Comparison of ENCODE assay signal across 9 mouse cellular contexts in genomic region chr7:75107441-75107840, GRCm38 (mm10).
DNase-seq lines count a peak whose midpoint lies in the region; ATAC-seq and TF ChIP-seq lines count a peak whose summit lies in the region.
"Had no signal": no experiment of that assay in that cellular context is flagged by ENCODE, and none has a peak within 500 bp of the region (broad histone marks: within the 10 kb centered on the region; RNA-seq: fewer than 3 reads in every experiment).

No protein-coding gene starts in this region.

- no peak overlapping the region for H3K4me2 ChIP-seq in forebrain, embryonic 13.5 days
- no peak overlapping the region for H3K4me2 ChIP-seq in liver, embryonic 12.5 days
- no peak overlapping the region for H3K4me2 ChIP-seq in embryonic facial prominence, embryonic 11.5 days (ENCODE audit: low read depth, low read length)
- no peak overlapping the region for H3K4me2 ChIP-seq in liver, postnatal 0 days (ENCODE audit: low read depth, low read length)

- H3K4me1 ChIP-seq in forebrain, embryonic 10.5 days: no peaks in the 10 kb centered on the region
- H3K4me1 ChIP-seq in forebrain, embryonic 13.5 days: no peaks in the 10 kb centered on the region
- H3K4me1 ChIP-seq in liver, embryonic 12.5 days: no peaks in the 10 kb centered on the region
- no peaks in the 10 kb centered on the region for H3K4me1 ChIP-seq in embryonic facial prominence, embryonic 11.5 days (ENCODE audit: control insufficient read depth, insufficient read depth, low read length)
- no peaks in the 10 kb centered on the region for H3K4me1 ChIP-seq in liver, postnatal 0 days (ENCODE audit: insufficient read depth)

- H3K27me3 ChIP-seq in forebrain, embryonic 10.5 days (ENCODE audit: poor library complexity, severe bottlenecking): no peaks in the 10 kb centered on the region
- no peaks in the 10 kb centered on the region for H3K27me3 ChIP-seq in forebrain, embryonic 13.5 days
- no peaks in the 10 kb centered on the region; the same call in 1 of the 2 replicates for H3K27me3 ChIP-seq in liver, embryonic 12.5 days (replicated peaks)
- H3K27me3 ChIP-seq in embryonic facial prominence, embryonic 11.5 days (ENCODE audit: control insufficient read depth, insufficient read depth, low read length): no peaks in the 10 kb centered on the region
- H3K27me3 ChIP-seq in liver, postnatal 0 days (ENCODE audit: insufficient read depth, low read length): no peaks in the 10 kb centered on the region

- H3K9me3 ChIP-seq in forebrain, embryonic 10.5 days: no peaks in the 10 kb centered on the region
- H3K9me3 ChIP-seq in forebrain, embryonic 13.5 days (replicated peaks): no peaks in the 10 kb centered on the region
- no peaks in the 10 kb centered on the region for H3K9me3 ChIP-seq in liver, embryonic 12.5 days (replicated peaks)
- no peaks in the 10 kb centered on the region for H3K9me3 ChIP-seq in embryonic facial prominence, embryonic 11.5 days (replicated peaks; ENCODE audit: control insufficient read depth, low read length)
- no peaks in the 10 kb centered on the region for H3K9me3 ChIP-seq in liver, postnatal 0 days (ENCODE audit: low read length)

- H3K27ac ChIP-seq in forebrain, embryonic 10.5 days: no peak overlapping the region
- H3K27ac ChIP-seq in forebrain, embryonic 13.5 days: no peak overlapping the region
- H3K27ac ChIP-seq in liver, embryonic 12.5 days: no peak overlapping the region
- no peak overlapping the region for H3K27ac ChIP-seq in embryonic facial prominence, embryonic 11.5 days (replicated peaks; ENCODE audit: low read depth, low read length)
- no peak overlapping the region for H3K27ac ChIP-seq in liver, postnatal 0 days (ENCODE audit: low read depth)

- H3K9ac ChIP-seq in forebrain, embryonic 13.5 days: no peak overlapping the region
- H3K9ac ChIP-seq in liver, embryonic 12.5 days: no peak overlapping the region
- H3K9ac ChIP-seq in embryonic facial prominence, embryonic 11.5 days (replicated peaks; ENCODE audit: low read length): no peak overlapping the region
- H3K9ac ChIP-seq in liver, postnatal 0 days (replicated peaks): no peak overlapping the region

- ATAC-seq in forebrain, embryonic 13.5 days: no peak
- ATAC-seq in liver, embryonic 12.5 days: no peak
- ATAC-seq in embryonic facial prominence, embryonic 11.5 days (replicated peaks; ENCODE audit: insufficient number of reproducible peaks, low FRiP score, low TSS enrichment, low read depth): no peak
- ATAC-seq in liver, postnatal 0 days: no peak

- peak; percentile 27 for DNase-seq in forebrain, embryonic 10.5 days (ENCODE audit: extremely low spot score, low spot score)
- DNase-seq in liver: peak; percentile 20
- peak; percentile 30 for DNase-seq in Muller cell, postnatal 12 days (ENCODE audit: inconsistent ontology term)
- peak; percentile 67 for DNase-seq in embryonic facial prominence, embryonic 11.5 days (ENCODE audit: low spot score)
- peak; percentile 19 for DNase-seq in liver, postnatal 0 days
- no peak for DNase-seq in spleen, postnatal 14 days (ENCODE audit: low spot score in 2 of 2)

- TF ChIP-seq EP300 in liver, postnatal 0 days (IDR thresholded peaks at IDR 0.05; ENCODE audit: low read depth): no peak

- no peak overlapping the region for H3K4me3 ChIP-seq in forebrain, embryonic 10.5 days
- no peak overlapping the region for H3K4me3 ChIP-seq in forebrain, embryonic 13.5 days
- H3K4me3 ChIP-seq in liver, embryonic 12.5 days: no peak overlapping the region
- H3K4me3 ChIP-seq in embryonic facial prominence, embryonic 11.5 days (ENCODE audit: low read depth, low read length): no peak overlapping the region
- H3K4me3 ChIP-seq in liver, postnatal 0 days (ENCODE audit: low read depth, low read length): no peak overlapping the region

- peak; percentile 55 for TF ChIP-seq CTCF in liver, postnatal 0 days (IDR thresholded peaks at IDR 0.05; ENCODE audit: low read depth)

- no peaks in the 10 kb centered on the region for H3K36me3 ChIP-seq in forebrain, embryonic 10.5 days (replicated peaks)
- no peaks in the 10 kb centered on the region for H3K36me3 ChIP-seq in forebrain, embryonic 13.5 days (ENCODE audit: poor library complexity, severe bottlenecking)
- H3K36me3 ChIP-seq in liver, embryonic 12.5 days: no peaks in the 10 kb centered on the region
- H3K36me3 ChIP-seq in embryonic facial prominence, embryonic 11.5 days (replicated peaks; ENCODE audit: control insufficient read depth, insufficient read depth, low read depth, low read length): no peaks in the 10 kb centered on the region
- no peaks in the 10 kb centered on the region for H3K36me3 ChIP-seq in liver, postnatal 0 days (replicated peaks; ENCODE audit: insufficient read depth, low read length)
- H3K36me3 ChIP-seq: G1E had no signal

Comparison
In these comparisons a context has a peak if more than half of its experiments do, and no peak if none do; other contexts are left out.
1. DNase-seq: peak in forebrain, embryonic 10.5 days (single experiment), liver (single experiment), Muller cell, postnatal 12 days (single experiment), embryonic facial prominence, embryonic 11.5 days (single experiment) and liver, postnatal 0 days (single experiment); none in spleen, postnatal 14 days (0 of 2).